8 mouse cellular contexts compared by ENCODE assay signal in genomic region chr9:100301613-100302012, GRCm38 (mm10).
DNase-seq lines count a peak whose midpoint lies in the region; ATAC-seq and TF ChIP-seq lines count a peak whose summit lies in the region.

No protein-coding gene starts in this region.

- no peak overlapping the region for H3K9ac ChIP-seq in limb, embryonic 14.5 days (ENCODE audit: low read depth, low read length, severe bottlenecking)

- H3K4me1 ChIP-seq in cerebellum, adult 2 months (ENCODE audit: control insufficient read depth, insufficient read depth, low read length), result no peaks in the 10 kb centered on the region
- H3K4me1 ChIP-seq in limb, embryonic 14.5 days (ENCODE audit: control insufficient read depth, insufficient read depth, low read length), result no peaks in the 10 kb centered on the region

- no peak overlapping the region for H3K27ac ChIP-seq in cerebellum, adult 2 months (ENCODE audit: insufficient read depth, low read length)
- H3K27ac ChIP-seq in layer of hippocampus, adult 2 months, result no peak overlapping the region
- H3K27ac ChIP-seq in limb, embryonic 14.5 days (replicated peaks; ENCODE audit: low read depth, low read length), result no peak overlapping the region

- no peaks in the 10 kb centered on the region for H3K27me3 ChIP-seq in cerebellum, adult 2 months (ENCODE audit: control insufficient read depth, insufficient read depth, low read length)
- H3K27me3 ChIP-seq in Patski, result no peaks in the 10 kb centered on the region
- H3K27me3 ChIP-seq in limb, embryonic 14.5 days (ENCODE audit: control insufficient read depth, insufficient read depth, low read length), result no peaks in the 10 kb centered on the region

- H3K9me3 ChIP-seq in limb, embryonic 14.5 days (ENCODE audit: control insufficient read depth, low read length), result no peaks in the 10 kb centered on the region

- peak; percentile 38; the same call in 1 of the 2 replicates for TF ChIP-seq CTCF in cerebellum, adult 2 months (IDR thresholded peaks at IDR 0.05; ENCODE audit: borderline replicate concordance, insufficient read depth, low read depth, low read length)
- TF ChIP-seq CTCF in layer of hippocampus, adult 2 months (conservative IDR thresholded peaks at IDR 0.05), result peak; percentile 86
- TF ChIP-seq CTCF in Patski (IDR thresholded peaks at IDR 0.05), result peak; percentile 61

- H3K4me2 ChIP-seq in limb, embryonic 14.5 days (replicated peaks; ENCODE audit: low read depth, low read length, severe bottlenecking), result no peak overlapping the region

- no peak overlapping the region for H3K4me3 ChIP-seq in cerebellum, adult 2 months (replicated peaks; ENCODE audit: insufficient read depth, low read depth, low read length)
- no peak overlapping the region for H3K4me3 ChIP-seq in layer of hippocampus, adult 2 months
- no peak overlapping the region for H3K4me3 ChIP-seq in limb, embryonic 14.5 days (replicated peaks; ENCODE audit: low read length)

- in situ Hi-C loops in Patski (cut with MboI; ENCODE audit: low pct_unique_long_range_greater_than_20kb), result no loop called here

- POLR2A ChIA-PET in Patski (lab: Charles Lee), result interaction anchor here (0.7 kb wide), 1 partner anchor 570 kb away, joined by 3 read pairs; no protein-coding TSS in a partner anchor

- CTCF ChIA-PET in Patski (lab: Charles Lee), result no interaction called here

- WGBS in cerebellum, adult 2 months, result 17% methylated on average over 12 of the region's 12 CpGs
- WGBS in limb, embryonic 14.5 days, result 60% methylated on average over 12 of the region's 12 CpGs

- peak in 1 of 2 experiments; percentile 10 for DNase-seq in cerebellum, adult 2 months
- no peak for DNase-seq in cerebellum, adult 8-10 months
- peak in 1 of 2 experiments; percentile 30 for DNase-seq in layer of hippocampus, adult 2 months (ENCODE audit: low spot score in 2 of 2)
- DNase-seq in layer of hippocampus, adult 9-11 months, result no peak
- DNase-seq in Patski (ENCODE audit: low read depth, low spot score), result no peak
- peak; percentile 5 for DNase-seq in limb, embryonic 14.5 days (ENCODE audit: low spot score)
- no peak for DNase-seq in ovary, adult 18-20 months (ENCODE audit: low spot score)

- H3K36me3 ChIP-seq in limb, embryonic 14.5 days (ENCODE audit: control insufficient read depth, insufficient read depth, low read length), result no peaks in the 10 kb centered on the region

- no peak for TF ChIP-seq POLR2A in cerebellum, adult 2 months (IDR thresholded peaks at IDR 0.05; ENCODE audit: borderline replicate concordance, insufficient read depth, low read length)
- no peak for TF ChIP-seq POLR2A in limb, embryonic 14.5 days (IDR thresholded peaks at IDR 0.05; ENCODE audit: borderline replicate concordance, extremely low read depth, insufficient read depth, insufficient read length)

- ATAC-seq in Patski, result no peak
- ATAC-seq in limb, embryonic 14.5 days (ENCODE audit: low FRiP score, low read depth), result no peak
- no peak for ATAC-seq in CD4-positive, CD25-positive, alpha-beta regulatory T cell, adult 4 months
